Mouse (Mus musculus) midbrain, embryonic 11.5 days (tissue): ENCODE measurements at regions not wholly inside any gene's neighbourhood (a gene's known extent, or its start where the extent isn't known, plus 50 kb on each side); places are given as distances from the start of the nearest gene placed in this dataset.
A peak's percentile ranks its signal among the peaks of the same experiment; 100 is the strongest.

Source experiments
- ATAC-seq: fragments of 200-750 bp; cut with Nextera tagmentation; 2 replicates; pipeline ENCODE4 v1.8.0; 2017; ENCODE audit warnings: moderate TSS enrichment, moderate library complexity; ENCODE audit not compliant: low FRiP score
- DNase-seq: peaks from one replicate; pipeline ENCODE4 v3.0.0; 2015; ENCODE audit warnings: low spot score; ENCODE audit errors: missing footprints
- H3K27ac ChIP-seq: fragments of 300-500 bp; sonication (generic); 2 replicates; pipeline ENCODE4 v1.5.1; 2014; ENCODE audit warnings: low read depth, low read length
- H3K27me3 ChIP-seq: fragments of 300-500 bp; sonication (generic); 2 replicates; pipeline ENCODE4 v1.6.1; 2014; ENCODE audit warnings: mild to moderate bottlenecking, low read length, moderate library complexity, mixed read lengths; ENCODE audit not compliant: control insufficient read depth, insufficient read depth
- H3K36me3 ChIP-seq: fragments of 300-500 bp; sonication (generic); 2 replicates; pipeline ENCODE4 v1.6.1; 2014; ENCODE audit warnings: mild to moderate bottlenecking, low read length, moderate library complexity, mixed read lengths; ENCODE audit not compliant: control insufficient read depth, insufficient read depth
- H3K4me1 ChIP-seq: fragments of 300-500 bp; sonication (generic); 2 replicates; pipeline ENCODE4 v1.6.1; 2014; ENCODE audit warnings: low read length; ENCODE audit not compliant: control insufficient read depth, insufficient read depth
- H3K4me2 ChIP-seq: fragments of 300-500 bp; sonication (generic); 2 replicates; pipeline ENCODE4 v1.6.1; 2014; ENCODE audit warnings: mild to moderate bottlenecking, moderate library complexity
- H3K4me3 ChIP-seq: fragments of 300-500 bp; sonication (generic); 2 replicates; pipeline ENCODE4 v1.5.1; 2014; ENCODE audit warnings: low read depth, low read length
- H3K9ac ChIP-seq: fragments of 300-500 bp; sonication (generic); 2 replicates; pipeline ENCODE4 v1.6.1; 2014; ENCODE audit warnings: low read length
- H3K9me3 ChIP-seq: fragments of 300-500 bp; sonication (generic); 2 replicates; pipeline ENCODE4 v1.6.1; 2016; ENCODE audit warnings: low read length; ENCODE audit not compliant: control insufficient read depth
- WGBS: fragments of 180-500 bp; shearing (Covaris S2); extraction: QIAGEN DNeasy Blood & Tissue Kit; methylation state at CpG from one replicate; pipeline ENCODE4 v1.1.7; 2014; 5-methylcytosine and 5-hydroxymethylcytosine counted together

- no peak overlapping the region for H3K9ac ChIP-seq
Measured at GRCm38 (mm10) chr9:51379589-51379988, 50.9 kb upstream of the 1810046K07Rik start.

GRCm38 (mm10) chr9:51393921-51394320 is 65.2 kb upstream of the 1810046K07Rik start:
- no peaks in the 10 kb centered on the region for H3K9me3 ChIP-seq
- 94% methylated on average over 2 of the region's 2 CpGs for WGBS

More at GRCm38 (mm10) chr9:51379589-51379988, 50.9 kb upstream of the 1810046K07Rik start:
- H3K9me3 ChIP-seq, result no peaks in the 10 kb centered on the region
- H3K27me3 ChIP-seq, result no peaks in the 10 kb centered on the region
- 82% methylated on average over 6 of the region's 6 CpGs for WGBS
- no peaks in the 10 kb centered on the region for H3K4me1 ChIP-seq
- no peak overlapping the region for H3K4me2 ChIP-seq
- H3K36me3 ChIP-seq, result no peaks in the 10 kb centered on the region
- no peak overlapping the region for H3K4me3 ChIP-seq
- no peak overlapping the region for H3K27ac ChIP-seq
- ATAC-seq, result no peak
- DNase-seq, result no peak

GRCm38 (mm10) chr9:51394372-51394771 is 65.7 kb upstream of the 1810046K07Rik start:
- H3K27ac ChIP-seq, result no peak overlapping the region
- H3K9me3 ChIP-seq, result no peaks in the 10 kb centered on the region
- DNase-seq, result no peak
- no peak for ATAC-seq
- no peak overlapping the region for H3K9ac ChIP-seq
- no peak overlapping the region for H3K4me2 ChIP-seq
- 79% methylated on average over 9 of the region's 9 CpGs for WGBS
- no peaks in the 10 kb centered on the region for H3K27me3 ChIP-seq
- no peaks in the 10 kb centered on the region for H3K4me1 ChIP-seq
- no peaks in the 10 kb centered on the region for H3K36me3 ChIP-seq
- no peak overlapping the region for H3K4me3 ChIP-seq

More at GRCm38 (mm10) chr9:51393921-51394320, 65.2 kb upstream of the 1810046K07Rik start:
- Histone ChIP-seq H3K4me1 (no peaks in the 10 kb centered on the region), H3K36me3 (no peaks in the 10 kb centered on the region), H3K27ac (no peak overlapping the region), H3K27me3 (no peaks in the 10 kb centered on the region), H3K4me2 (no peak overlapping the region), H3K4me3 (no peak overlapping the region), H3K9ac (no peak overlapping the region)
- no peak for ATAC-seq
- no peak for DNase-seq

- Histone ChIP-seq H3K27ac (no peak overlapping the region), H3K36me3 (no peaks in the 10 kb centered on the region), H3K9ac (no peak overlapping the region), H3K4me2 (no peak overlapping the region), H3K27me3 (no peaks in the 10 kb centered on the region), H3K9me3 (no peaks in the 10 kb centered on the region), H3K4me3 (no peak overlapping the region), H3K4me1 (no peaks in the 10 kb centered on the region)
- ATAC-seq (no peak), DNase-seq (no peak)
- WGBS, result 88% methylated on average over 3 of the region's 3 CpGs
Measured at GRCm38 (mm10) chr9:51396801-51397200, 68.1 kb upstream of the 1810046K07Rik start.

- H3K27me3 ChIP-seq, result no peaks in the 10 kb centered on the region
- DNase-seq (no peak), ATAC-seq (no peak)
- no peaks in the 10 kb centered on the region for H3K9me3 ChIP-seq
- WGBS, result 11% methylated on average over 1 of the region's 1 CpGs
- no peak overlapping the region for H3K9ac ChIP-seq
- no peak overlapping the region for H3K4me3 ChIP-seq
- no peak overlapping the region for H3K27ac ChIP-seq
- no peaks in the 10 kb centered on the region for H3K4me1 ChIP-seq
- no peaks in the 10 kb centered on the region for H3K36me3 ChIP-seq
- no peak overlapping the region for H3K4me2 ChIP-seq
Measured at GRCm38 (mm10) chr9:51397589-51398220, 69.0 kb upstream of the 1810046K07Rik start.

GRCm38 (mm10) chr9:51398886-51399285 is 70.2 kb upstream of the 1810046K07Rik start:
- Histone ChIP-seq H3K27ac (no peak overlapping the region), H3K9ac (no peak overlapping the region), H3K27me3 (no peaks in the 10 kb centered on the region), H3K4me3 (no peak overlapping the region), H3K9me3 (no peaks in the 10 kb centered on the region), H3K4me2 (no peak overlapping the region), H3K36me3 (no peaks in the 10 kb centered on the region), H3K4me1 (no peaks in the 10 kb centered on the region)
- WGBS, result 86% methylated on average over 4 of the region's 4 CpGs
- DNase-seq (no peak), ATAC-seq (no peak)

GRCm38 (mm10) chr9:51399356-51399755 is 70.6 kb upstream of the 1810046K07Rik start:
- DNase-seq (no peak), ATAC-seq (no peak)
- Histone ChIP-seq H3K9ac (no peak overlapping the region), H3K36me3 (no peaks in the 10 kb centered on the region), H3K4me3 (no peak overlapping the region), H3K4me2 (no peak overlapping the region), H3K9me3 (no peaks in the 10 kb centered on the region), H3K27me3 (no peaks in the 10 kb centered on the region), H3K27ac (no peak overlapping the region), H3K4me1 (no peaks in the 10 kb centered on the region)
- 62% methylated on average over 4 of the region's 4 CpGs for WGBS

- no peaks in the 10 kb centered on the region for H3K27me3 ChIP-seq
- H3K27ac ChIP-seq, result no peak overlapping the region
- DNase-seq (no peak), ATAC-seq (no peak)
- no peaks in the 10 kb centered on the region for H3K4me1 ChIP-seq
- H3K4me2 ChIP-seq, result no peak overlapping the region
- no peaks in the 10 kb centered on the region for H3K9me3 ChIP-seq
- WGBS, result 96% methylated on average over 3 of the region's 3 CpGs
- no peak overlapping the region for H3K9ac ChIP-seq
- H3K4me3 ChIP-seq, result no peak overlapping the region
- H3K36me3 ChIP-seq, result no peaks in the 10 kb centered on the region
Measured at GRCm38 (mm10) chr9:51401779-51402178, 73.1 kb upstream of the 1810046K07Rik start.

- WGBS, result 61% methylated on average over 1 of the region's 1 CpGs
- DNase-seq (peak; percentile 53), ATAC-seq (no peak)
- Histone ChIP-seq H3K4me1 (no peaks in the 10 kb centered on the region), H3K9ac (no peak overlapping the region), H3K27me3 (no peaks in the 10 kb centered on the region), H3K9me3 (no peaks in the 10 kb centered on the region), H3K36me3 (no peaks in the 10 kb centered on the region), H3K27ac (no peak overlapping the region), H3K4me2 (no peak overlapping the region), H3K4me3 (no peak overlapping the region)
Measured at GRCm38 (mm10) chr9:51407978-51408377, 79.3 kb upstream of the 1810046K07Rik start.
